Mouse (Mus musculus): Measurements from ENCODE around the gene C530008M17Rik.

C530008M17Rik gene

DNA sequence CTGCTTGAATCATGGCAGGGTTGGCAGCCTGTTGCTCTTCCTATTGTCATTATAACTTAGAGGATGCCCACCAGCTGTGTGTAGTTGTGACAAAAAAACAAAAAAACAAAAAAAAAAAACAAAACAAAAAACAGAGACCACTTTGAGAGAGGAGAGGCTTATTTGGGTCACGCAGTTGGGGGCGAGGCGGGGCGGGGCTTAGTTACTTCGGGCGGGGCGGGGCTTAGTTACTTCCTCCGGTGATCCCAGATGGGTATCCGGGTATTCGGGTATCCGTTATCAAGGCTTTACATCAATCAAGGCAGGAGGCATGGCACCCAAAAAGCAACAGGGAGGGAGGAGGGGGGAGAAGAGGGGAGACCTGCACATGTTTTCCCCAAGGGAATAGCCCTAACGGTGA, 46.3 kb downstream of the C530008M17Rik start:
- no peak for DNase-seq (ENCODE audit: low read depth)

DNA sequence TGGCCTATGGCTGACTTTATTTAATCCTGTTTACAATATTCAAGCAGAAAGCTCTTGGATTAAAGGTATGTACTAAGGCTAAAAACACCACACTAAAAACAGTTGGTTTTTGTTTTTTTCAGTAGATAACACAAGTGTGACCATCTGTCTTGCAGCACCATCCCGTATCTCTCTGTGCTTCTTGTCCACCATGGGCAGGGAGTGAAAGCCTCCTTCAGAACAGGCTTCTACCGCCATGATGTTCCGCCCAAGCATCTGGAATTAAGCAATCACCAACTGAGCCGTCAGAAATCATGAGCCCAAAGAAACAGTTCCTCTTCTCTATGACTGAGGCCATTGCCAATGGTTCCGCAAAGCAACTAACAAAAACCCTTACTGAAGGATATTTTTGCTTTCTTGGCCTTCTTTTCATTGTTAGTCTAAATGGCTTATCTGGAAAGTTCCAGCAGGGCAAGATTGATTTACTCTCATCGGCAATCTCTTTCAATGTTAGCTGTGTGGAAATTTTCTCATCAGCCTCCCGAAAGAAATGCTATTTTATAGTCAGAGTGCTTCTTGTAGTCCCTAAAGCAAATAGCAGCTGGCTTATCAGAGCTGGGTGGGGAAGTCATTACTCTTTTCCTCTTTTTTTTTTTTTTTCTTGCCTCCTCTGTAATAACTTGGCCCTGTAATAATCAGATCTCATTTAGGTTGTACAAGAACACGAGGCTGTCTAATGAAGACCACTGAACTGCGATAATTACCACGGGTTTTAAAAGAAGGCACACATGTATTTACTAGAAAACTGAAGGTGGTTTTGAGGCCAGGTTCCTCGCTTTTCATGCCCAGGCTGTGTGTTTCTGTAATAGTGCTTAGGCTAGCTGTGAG, 49.2 kb downstream of the C530008M17Rik start:
- no peak for DNase-seq (ENCODE audit: low read depth)

DNA sequence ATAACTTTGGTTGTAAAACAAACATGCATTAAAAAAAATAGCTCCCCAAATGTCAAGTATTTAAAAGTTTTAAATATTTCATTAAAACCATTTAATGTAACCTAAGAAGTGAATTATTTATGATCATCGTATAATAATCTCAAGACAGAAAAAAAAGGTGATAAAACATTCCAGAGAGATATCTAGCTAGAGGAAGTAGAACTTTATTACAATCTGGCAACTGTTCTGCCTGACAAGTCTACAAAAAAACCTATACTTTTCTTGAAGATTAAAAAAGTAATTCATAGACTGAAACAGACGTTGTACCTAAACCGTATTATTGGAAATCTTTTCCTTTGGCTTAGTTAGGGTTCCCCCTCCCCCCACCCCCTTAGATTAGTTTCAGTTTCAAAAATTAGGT, 50.8 kb downstream of the C530008M17Rik start:
- no peak for DNase-seq (ENCODE audit: low read depth)

DNA sequence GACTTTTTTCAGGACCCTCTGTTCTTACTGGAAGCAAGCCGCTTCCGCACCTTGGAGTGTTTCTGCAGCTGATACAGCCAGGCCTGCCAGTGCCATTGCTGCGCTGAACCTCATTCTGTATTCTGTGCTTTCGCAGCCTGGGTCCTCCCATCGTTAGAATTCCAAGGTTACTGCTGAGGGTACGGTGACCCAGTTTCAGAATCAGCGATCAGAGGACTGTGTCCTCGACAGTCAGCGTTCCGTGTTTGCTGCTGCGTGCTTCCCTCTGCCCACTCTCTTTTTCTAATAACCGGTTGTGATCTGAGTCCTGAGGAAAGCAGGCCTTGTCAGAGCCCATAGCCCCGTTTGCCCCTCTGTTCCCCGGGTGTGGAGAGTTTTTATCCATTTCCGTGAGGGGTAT, 51.7 kb downstream of the C530008M17Rik start:
- DNase-seq (ENCODE audit: low read depth): no peak

DNA sequence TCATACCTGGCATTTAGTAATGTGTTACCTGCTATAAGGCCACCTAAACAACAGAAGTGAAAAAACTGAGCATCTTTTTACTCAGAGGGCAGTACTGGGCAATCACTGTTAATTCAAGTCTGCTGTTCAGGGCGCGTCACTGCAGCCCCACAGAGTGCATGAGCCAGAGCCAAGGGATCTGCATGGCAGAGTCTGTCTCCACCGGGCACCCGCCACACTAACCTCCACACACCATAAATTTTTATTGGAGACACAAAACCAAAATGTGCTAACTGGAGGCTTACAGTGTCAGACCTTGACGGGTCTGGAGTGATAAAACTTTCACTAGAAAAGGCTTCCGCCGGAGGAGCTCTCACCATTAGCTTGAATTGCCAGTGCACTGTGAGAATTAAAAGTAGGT, 57.4 kb downstream of the C530008M17Rik start:
- DNase-seq (ENCODE audit: low read depth): no peak

DNA sequence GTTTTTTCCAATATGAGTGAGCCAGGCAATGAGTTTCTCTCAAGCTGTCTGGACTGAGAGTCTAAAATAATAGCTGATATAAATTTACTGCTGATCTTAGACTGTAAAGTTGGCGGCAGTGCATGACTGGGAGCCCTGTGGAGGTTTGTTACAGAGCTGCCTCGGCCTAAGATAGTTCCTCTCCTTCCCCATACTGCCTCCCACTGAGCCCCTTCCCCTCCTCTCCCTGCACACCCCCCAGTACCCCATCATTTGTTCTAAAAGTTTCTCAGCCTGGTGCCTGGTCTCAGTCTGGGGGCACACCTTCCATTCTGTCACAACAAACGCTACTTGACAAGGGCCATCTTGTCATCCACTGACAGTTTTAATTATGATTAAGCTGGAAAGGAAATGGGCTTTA, 63.6 kb downstream of the C530008M17Rik start:
- no peak for DNase-seq (ENCODE audit: low read depth)

DNA sequence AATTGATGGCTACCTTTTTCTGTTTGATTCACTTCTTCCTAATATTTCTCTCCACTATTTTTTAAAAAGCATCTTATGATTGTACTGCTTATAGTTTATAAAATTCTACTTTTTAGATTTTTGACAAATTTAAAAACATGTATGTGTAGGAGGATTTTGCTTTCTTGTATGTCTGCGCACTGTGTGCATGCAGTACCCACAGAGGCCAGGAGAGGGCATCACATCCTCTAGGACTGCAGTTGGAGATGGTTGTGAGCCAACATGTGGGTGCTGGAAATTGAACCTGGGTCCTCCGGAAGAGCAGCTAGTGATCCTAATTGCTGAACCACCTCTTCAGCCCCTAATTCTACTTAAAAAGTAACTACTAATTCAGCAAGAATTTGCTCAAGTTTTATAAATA, 68.6 kb downstream of the C530008M17Rik start:
- DNase-seq (ENCODE audit: low read depth): no peak

DNA sequence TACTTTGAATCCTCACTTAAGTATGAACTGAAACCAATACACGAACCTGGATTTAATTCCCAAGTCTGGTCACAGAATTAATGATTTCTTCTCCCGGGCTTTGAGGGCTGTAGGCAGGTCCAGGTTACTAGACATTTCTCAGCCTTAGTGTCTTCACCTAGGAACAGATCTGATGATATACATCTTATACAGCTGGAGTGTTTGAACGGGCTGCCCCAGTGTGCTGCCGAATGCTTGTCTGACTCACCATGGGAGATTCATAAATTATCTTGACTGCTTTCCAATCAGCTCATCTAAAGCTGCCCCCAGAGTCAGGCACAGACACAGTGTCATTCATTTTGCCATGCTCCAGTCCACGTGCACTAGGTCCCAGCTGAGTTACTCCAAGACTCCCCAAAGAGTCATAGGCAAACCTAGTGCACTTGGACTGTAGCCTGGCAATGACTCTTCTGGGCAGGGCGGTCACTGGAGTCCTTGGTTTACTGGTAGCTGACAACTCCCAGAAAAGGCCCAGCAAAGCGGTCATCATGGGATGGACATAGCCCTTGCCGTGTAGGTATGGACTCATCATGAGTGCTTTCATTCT, 70.3 kb downstream of the C530008M17Rik start:
- DNase-seq (ENCODE audit: low read depth): no peak

DNA sequence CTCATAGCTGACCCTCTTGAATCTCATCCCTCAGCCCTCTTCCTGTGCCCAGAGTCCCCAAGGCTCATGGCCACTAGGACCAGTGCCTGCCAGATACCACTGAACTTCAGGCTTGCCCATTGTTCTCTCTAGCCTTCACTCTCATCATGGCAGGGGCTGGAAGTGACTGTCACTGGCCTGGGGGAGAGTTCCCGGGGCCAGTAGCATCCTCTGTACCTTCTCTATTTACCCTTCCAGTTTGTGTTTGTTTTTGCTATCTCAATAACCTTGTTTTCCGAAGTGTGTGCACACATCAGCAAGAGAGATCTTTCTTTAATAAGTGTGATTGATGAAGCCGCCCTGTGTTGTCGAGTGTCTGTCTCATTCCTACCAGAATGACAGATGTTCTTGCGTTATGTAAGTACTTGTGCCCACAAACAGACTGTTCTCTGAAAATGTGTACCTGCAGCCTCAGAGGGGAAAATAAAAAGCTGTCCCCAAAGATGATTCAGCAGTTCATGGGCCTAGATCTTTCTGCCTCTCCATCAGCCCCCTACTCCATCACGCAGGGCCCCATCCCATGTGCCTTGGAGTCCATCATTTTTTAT, 76.8 kb downstream of the C530008M17Rik start:
- DNase-seq (ENCODE audit: low read depth): no peak

DNA sequence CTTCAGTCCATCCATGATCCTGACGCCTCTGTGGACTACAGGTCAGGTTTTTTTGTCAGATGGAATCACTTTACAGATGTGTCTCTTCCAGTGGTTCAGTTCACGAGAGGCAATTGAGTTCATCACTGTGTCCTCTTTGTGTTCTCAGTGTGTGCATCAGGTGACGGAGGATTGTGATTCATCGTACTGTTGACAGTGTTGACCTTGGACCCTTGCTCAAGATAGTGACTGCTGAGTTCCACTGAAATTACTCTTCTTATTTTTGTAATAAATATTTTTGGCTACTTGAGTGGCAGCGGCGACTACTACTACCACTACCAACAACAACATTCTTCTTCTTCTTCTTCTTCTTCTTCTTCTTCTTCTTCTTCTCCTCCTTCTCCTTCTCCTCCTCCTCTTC, 85.2 kb downstream of the C530008M17Rik start:
- DNase-seq (ENCODE audit: low read depth): no peak

DNA sequence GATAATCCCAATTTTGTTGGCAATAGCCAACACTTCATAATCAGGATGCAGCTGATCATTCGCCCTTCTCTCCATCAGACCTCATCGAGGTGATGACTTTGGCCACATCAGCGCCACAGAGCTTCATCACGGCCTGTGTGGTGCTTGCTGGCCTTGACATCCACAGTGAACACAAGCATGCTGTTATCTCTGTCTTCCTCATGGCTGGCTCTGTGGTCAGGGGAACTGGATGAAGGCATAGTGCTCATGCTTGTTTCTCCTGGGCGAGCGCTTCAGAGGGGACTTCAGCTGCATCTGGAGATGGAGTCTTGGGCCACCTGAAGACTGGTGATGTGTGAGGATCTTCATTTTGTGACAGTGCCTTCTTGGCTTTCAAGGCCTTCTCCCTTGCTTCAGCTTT, 85.8 kb downstream of the C530008M17Rik start:
- no peak for DNase-seq (ENCODE audit: low read depth)

DNA sequence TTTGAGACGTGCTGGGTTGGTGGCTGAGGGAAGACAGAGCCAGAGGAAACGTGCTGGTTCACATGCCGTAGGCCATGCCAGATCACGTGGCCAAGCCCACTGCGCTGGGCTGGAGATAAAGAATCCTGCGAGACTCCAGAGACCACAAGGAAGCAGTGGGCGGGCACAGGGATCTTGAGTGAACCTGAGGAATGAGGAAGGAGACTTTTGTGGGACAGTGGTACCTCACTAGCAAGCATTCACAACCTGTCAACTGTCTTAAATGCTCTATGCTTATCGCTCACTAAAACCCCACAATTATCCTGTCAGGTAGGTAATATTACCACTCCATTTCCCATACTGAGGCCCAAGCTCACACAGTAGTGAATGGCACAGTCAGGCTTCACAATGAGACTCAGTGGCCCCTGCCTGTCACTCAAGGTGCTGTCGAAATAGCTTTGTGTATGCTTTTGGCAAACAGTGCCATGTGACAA, 88.5 kb downstream of the C530008M17Rik start:
- no peak for DNase-seq (ENCODE audit: low read depth)

DNA sequence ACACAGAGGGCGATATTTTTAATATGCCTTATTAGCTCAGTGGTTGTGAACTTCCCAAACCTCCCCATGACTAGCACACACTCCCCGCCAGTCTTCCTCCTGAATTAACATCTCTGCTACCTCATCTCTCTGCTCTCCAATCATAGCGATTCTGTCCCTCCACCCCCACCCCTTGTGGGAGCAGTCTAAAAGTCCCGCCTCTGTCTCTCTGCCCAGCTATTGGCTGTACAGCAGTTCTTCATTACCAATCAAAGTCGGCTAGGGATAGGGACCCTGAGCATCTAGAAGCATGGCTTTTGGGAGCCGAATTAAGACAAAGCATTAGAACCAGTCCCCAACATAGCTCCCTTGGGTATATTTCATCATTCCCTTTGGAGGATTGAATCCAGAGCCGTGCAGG, 91.5 kb downstream of the C530008M17Rik start:
- no peak for DNase-seq (ENCODE audit: low read depth)

DNA sequence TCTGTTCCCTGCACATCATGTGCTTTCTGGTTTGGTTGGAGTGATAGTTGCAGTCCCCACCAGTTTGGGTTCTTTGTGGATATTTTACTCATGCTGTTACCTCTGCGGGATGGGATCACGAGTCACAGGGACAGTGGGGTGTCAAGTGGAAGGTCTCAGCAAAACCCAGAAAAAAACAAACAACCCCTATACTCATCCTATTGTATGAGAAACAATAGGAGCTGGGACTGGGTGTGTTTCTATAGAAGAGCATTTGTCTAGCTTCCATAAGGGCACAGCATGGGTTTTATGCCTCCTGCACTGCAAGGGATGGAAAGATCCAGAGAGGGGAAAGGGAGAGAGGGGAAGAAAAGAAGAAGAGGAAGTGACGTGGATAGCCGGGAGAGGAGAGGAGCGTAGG, 96.0 kb downstream of the C530008M17Rik start:
- DNase-seq (ENCODE audit: low read depth): no peak

DNA sequence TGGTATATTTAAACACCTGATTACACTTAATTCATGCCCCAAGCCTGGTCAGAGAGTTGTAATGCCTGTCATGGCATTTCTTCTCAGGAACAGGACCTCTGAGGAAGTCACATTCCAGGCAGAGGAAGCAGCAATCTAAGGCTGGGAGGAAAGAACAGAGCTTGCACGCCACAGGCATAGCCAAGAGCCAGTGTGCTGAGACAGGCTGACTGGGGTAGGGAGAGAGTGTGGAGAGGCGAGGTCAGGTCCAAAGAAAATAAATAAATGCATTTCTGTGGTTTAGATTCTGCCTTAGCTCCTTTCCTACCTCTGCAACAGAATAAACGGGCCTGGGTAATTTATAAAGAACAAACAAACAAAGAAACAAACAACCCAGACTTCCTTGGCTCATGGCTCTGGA, 104.0 kb downstream of the C530008M17Rik start:
- no peak for DNase-seq (ENCODE audit: low read depth)

DNA sequence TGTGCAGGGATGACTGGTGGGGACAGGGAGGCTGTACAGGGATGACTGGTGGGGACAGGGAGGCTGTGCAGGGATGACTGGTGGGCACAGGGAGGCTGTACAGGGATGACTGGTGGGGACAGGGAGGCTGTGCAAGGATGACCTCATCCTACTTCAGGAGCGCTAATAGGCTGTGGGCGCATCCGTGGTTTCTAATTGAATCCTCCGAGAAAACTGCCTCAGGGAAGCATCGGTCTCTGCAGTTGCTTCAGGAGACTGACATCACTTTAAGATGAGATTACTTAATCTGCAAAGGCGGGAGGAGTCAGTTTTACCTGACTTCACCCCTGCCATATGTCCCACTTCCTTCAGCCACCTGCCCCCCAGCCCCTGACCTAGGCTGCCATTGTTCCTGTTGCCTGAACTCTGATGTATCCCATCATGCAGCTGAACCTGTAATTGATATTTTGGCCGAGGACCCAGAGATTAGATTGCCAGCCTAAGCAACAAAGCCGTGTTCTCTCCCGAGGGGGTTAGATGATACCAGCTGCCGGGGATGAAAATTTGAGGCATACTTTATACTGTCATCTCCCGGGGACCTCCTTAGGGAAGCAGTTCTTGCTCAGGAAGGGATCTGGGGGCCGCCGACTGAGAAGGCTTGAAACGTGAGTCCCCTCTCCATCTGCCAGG, 105.9 kb downstream of the C530008M17Rik start:
- DNase-seq (ENCODE audit: low read depth): no peak

DNA sequence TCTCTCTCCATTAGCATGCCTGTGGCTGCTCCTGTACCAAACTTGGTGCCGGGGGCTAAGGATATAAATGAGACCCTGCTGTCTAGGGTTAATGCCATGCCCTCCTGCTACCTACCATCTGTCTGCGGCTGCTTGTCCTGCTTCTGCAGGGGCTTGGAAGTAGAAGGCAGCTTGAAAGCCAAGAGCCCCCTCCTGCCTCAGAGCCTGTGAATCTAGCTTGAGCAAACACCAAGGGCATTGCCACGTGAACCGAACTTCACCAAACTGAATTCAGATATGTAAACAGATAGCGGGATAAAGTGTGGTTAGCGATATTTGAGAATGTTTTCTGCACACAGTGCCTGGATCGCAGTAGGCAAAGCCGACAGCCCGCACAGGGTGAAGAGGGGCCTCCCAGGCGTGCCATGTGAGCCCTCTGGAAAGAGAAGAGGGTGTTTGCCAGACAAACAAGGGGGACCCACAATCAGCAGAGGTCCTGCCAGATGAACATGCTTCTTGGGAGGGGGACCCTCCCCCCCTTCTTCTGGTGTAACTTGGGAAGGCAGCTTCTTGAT, 106.9 kb downstream of the C530008M17Rik start:
- no peak for DNase-seq (ENCODE audit: low read depth)

DNA sequence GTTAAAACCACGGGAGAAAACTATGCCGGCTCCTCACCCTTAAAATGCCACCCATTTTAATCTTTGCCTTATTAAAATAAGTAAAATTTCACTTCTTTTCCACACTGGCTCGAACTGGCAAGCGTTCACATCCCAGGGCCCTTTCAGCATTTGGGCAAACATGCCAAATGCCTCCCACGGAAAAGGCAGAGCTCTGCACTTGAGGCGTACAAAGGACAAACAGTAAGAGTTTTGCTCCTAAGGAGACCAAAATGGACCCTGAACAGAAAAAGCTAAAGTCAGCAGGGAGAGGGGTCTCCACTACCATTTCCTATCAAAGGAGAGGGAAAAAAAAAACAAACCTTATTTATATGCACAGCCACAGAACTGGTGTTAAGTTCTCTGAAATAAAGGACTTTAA, 107.4 kb downstream of the C530008M17Rik start:
- no peak for DNase-seq (ENCODE audit: low read depth)

DNA sequence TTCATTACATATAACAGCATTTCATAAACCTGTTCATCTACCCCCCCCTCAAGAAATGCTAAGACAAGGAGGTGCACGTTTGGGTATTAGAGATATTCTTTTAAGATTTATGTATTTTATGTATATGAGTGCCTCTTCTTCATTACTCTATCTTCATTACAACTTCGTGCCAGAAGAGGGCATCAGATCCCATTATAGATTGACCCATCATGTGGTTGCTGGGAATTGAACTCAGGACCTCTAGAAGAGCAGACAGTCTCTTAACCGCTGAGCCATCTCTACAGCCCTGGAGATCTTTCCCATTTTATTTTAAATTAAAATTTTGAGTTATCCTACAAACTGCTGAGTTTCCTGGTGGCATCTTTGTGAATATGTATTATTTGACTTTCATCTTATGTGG, 112.7 kb downstream of the C530008M17Rik start:
- no peak for DNase-seq (ENCODE audit: low read depth)

DNA sequence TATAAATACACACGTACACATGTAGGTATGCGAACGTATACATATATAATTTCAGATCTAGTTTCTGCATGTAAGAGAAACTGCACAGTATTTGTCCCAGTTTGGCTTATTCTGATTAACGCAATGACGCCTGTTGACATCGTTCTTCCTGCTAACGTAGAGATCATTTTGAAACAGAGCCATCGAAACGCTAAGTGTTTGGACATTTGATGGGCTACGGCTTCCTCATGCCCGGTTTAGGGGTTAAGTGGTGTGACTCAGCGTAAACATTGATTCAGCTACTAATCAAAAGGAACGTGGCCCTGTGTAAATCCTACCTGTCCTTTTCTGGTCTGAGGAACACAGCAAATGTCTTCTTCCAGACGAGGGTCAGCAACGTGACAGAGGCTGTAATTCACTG, 113.3 kb downstream of the C530008M17Rik start:
- no peak for DNase-seq (ENCODE audit: low read depth)

DNA sequence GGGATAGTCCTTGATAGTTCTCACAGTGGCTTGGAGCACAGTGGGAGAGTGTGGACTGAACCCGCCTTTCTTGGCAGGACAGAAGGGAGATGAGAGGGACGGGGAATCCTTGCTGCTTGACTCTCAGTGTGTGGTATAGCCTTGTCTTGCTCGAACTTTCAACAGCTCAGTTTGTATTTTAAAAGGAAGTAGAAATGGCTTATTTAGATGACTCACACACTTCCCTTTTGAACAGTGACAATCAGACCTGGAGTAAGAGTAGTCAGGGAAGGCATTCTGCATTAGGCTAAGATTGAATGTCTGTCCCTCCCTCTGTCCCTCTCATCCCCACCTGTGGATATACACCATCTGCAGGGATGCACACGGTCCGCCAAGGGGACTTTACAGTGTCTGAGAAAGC, 115.1 kb downstream of the C530008M17Rik start:
- no peak for DNase-seq (ENCODE audit: low read depth)

DNA sequence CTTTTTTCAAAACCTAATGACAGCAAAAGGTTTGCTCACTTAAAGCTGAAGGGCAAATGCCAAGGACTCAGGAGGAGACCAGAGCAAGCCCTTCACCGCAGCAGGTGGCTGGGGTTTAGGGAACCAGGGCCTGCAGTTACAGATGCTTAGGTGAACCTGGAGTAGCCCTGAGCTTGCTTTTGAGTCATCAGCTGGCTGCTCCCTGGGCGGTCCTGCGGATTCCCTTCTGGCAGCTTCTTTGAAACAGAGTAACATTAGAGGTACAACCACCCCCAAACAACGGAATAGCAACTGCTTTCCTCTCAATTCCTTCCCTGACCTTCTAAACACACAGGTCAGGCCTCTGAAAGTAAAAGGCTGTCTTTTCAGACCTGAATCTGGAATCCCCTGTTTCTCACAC, 116.5 kb downstream of the C530008M17Rik start:
- no peak for DNase-seq (ENCODE audit: low read depth)

Data from naive thymus-derived CD4-positive, alpha-beta T cell, adult 2 months (primary cell).